Mouse (Mus musculus): Measurements from ENCODE around the gene Chd6.

Gene Chd6

DNA sequence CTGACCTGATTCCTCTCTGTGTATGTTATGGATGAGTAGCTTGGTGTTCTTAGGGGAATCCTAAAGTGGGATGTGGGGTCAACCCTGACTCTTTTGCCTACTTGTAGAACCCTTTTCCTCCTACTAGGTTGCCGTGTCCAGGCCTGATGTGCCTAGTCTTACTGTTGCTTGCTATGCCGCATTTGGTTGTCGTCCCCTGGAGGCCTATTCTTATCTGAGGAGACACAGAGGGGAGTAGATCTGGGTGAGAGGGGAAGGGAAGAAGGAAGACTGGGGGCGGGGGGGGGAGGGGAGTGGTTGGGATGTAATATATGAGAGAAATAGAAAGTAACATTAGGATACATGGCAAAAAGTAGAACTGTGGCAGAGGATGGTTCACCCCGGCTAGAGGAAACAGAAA is 33.3 kb downstream of the Chd6 start:
- WGBS: 67% methylated on average over 5 of the region's 5 CpGs

DNA sequence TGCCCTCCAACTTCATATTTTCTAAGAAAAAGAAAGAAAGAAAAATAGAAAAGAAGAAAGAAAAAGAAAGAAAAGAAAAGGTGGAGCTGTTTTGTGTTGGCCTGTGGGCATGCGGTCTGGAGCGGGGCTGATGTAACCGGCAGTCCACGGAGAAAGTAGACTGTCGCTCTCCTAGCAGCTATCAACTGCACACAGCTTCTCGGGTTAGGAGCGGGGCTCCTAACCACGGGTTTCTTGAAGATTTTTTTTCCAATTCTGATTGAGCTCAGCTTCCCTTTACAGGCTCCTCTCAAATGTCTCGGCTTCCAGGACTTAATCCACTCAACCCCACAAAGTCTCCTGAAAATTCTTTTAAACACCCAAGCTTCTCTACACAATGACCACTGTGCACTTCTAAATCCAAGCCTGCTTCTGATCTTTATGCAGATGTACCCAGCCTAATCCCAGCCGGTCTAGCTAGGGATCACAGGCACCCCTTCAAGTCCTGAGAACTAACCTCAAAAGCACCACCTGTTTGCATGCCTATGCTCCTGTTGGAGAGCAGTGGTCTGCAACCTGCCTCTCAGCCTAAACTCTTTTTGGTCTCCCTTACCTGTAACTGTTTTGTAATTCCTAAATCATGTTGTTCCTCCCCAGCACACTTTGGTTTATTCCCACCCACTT is 42.6 kb downstream of the Chd6 start:
- WGBS: 65% methylated on average over 10 of the region's 10 CpGs

- WGBS: 72% methylated on average over 2 of the region's 2 CpGs
Measured at GRCm38 (mm10) chr2:161065594-161065993, 43.3 kb downstream of the Chd6 start.

- WGBS: 82% methylated on average over 1 of the region's 1 CpGs
Measured at GRCm38 (mm10) chr2:161064836-161065235, 44.0 kb downstream of the Chd6 start.

DNA sequence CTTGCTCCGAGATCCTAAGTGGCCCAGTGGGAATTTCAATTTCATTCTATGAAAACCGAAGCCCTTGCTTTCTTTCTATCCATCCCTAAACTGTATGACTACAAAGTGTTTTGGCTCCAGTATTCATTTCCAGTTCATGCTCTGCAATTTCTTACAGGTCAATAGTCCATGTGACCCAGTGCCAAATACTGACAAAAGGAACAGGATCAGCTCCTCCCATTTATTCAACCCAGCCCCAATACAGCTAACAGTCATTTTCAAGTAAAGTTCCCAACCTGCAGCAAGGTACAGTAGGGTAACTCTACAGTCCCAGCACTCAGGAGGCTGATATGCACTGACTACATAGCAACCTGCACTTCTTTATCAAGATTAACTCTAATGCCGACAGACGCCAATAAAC is 50.0 kb downstream of the Chd6 start:
- 89% methylated on average over 4 of the region's 4 CpGs for WGBS

DNA sequence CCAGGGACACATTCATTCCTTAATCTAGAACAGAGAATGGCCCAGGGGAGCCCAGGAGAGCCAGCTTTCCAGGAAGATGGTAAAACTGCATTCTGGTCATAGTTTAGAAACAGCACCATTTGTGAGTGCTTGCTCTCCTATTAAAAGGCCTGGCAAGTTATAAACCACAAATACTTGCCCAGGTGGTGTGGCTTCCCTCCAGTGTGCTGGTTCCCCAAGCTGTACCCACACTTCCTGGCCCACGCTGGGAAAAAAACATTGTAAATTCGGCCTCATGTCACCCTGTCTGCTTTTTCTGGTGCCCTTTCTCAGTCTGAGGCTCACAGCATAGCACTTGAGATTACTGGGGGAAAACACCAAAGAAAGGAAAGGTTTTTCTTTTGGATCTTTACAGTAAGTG is 55.1 kb downstream of the Chd6 start:
- 23% methylated on average over 2 of the region's 2 CpGs for WGBS

DNA sequence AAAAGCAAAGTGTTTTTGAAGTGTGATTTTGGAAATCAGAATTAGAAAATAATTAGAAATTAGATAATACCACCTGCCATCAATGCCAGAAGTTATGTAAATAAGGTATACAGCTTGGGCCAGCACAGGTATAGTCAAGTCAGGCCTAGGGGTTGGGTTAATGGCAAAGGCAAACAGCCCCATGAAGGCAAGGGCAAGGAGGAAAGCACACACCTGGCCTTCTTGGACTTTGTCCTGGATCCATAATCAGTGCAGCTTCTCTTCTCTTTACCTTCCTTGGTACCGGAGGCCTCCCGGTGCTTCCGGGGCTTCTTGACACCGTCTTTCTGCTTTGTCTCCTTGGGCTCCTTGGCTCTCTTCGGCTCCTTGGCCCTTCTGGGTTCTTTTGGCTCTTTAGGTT is 56.7 kb downstream of the Chd6 start:
- 94% methylated on average over 5 of the region's 5 CpGs for WGBS

- 80% methylated on average over 6 of the region's 6 CpGs for WGBS
Measured at GRCm38 (mm10) chr2:161049426-161049825, 59.4 kb downstream of the Chd6 start.

GRCm38 (mm10) chr2:161044492-161045201 is 64.2 kb downstream of the Chd6 start:
- 26% methylated on average over 8 of the region's 8 CpGs for WGBS

DNA sequence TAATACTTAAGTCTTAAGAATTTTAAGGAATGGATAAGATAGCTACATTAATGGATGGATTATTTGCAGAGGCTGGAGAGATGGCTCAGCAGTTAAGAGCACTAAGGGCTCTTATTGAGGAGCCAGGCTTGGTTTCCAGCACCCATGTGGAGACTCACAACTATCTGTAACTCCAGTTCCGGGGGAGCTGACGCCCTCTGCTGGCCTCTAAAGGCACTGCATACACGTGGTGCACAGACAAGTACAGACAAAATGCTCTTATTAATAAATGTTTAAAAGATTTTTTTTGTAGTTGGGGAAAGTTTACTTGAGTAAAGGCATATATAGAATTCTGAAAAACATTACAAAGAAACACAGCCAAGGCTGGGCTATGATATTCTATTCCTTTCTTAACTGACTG is 66.0 kb downstream of the Chd6 start:
- 76% methylated on average over 3 of the region's 3 CpGs for WGBS

- WGBS: 64% methylated on average over 4 of the region's 4 CpGs
Measured at GRCm38 (mm10) chr2:161040743-161041142, 68.1 kb downstream of the Chd6 start.

DNA sequence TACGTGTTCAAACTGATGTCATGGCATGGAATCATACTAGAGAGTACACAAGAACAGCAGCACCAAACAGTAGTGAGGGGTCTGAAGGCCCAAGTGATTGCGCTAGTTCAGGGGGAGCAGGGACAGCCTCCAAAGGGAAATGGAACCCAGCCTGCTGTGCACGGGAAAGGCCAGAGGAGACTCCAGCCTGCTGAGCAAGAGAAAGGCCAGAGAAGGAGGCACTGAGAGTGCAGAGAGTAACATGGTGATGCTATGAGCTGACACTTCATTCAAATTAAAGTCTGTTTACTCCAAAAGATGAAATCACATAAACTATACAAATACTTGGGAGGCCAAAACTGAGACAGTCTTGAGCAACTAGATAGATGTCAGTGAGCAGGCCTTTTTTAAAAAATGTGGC is 71.1 kb downstream of the Chd6 start:
- WGBS: 88% methylated on average over 3 of the region's 3 CpGs

DNA sequence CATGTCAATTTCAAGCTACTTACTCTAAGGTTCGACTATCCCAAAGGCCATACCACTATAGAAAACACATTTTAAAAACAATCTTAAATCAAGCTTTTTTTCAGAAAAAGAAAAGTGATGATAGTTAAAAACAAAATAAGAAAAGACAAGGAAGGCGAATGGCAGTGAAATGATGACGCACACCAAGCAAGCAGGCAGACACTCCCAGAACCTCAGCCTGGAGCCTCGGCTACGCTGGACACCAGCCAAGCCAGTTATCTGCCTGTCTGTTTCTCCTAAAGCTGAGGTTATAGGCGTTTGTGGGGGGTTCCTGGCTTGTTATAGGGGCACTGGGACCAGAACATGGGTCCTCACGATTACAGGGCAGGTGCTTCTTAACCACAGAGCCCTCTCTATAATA is 76.5 kb downstream of the Chd6 start:
- WGBS: 65% methylated on average over 7 of the region's 7 CpGs

- WGBS: 56% methylated on average over 1 of the region's 1 CpGs
Measured at GRCm38 (mm10) chr2:161024606-161025005, 84.3 kb downstream of the Chd6 start.

DNA sequence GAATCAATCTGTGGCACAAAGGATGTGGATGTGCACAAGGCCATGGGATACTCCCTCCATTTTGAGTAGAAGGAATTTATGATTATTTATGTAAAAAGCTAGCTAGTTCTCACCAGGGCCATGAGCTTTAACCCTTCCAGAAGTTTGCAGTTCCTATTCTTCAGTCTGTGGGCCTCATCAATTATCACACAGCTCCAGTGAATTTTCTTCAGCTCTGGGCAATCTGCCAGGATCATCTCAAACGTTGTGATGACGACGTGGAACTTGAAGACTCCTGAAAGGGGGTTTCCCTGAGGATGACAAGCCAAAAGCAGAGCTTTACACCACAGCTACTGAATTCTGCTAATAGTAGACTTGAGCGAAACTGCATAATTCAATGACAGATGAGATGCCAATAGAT is 91.0 kb downstream of the Chd6 start:
- 36% methylated on average over 4 of the region's 4 CpGs for WGBS

- 55% methylated on average over 16 of the region's 16 CpGs for WGBS
Measured at GRCm38 (mm10) chr2:161012577-161013251, 96.2 kb downstream of the Chd6 start.

DNA sequence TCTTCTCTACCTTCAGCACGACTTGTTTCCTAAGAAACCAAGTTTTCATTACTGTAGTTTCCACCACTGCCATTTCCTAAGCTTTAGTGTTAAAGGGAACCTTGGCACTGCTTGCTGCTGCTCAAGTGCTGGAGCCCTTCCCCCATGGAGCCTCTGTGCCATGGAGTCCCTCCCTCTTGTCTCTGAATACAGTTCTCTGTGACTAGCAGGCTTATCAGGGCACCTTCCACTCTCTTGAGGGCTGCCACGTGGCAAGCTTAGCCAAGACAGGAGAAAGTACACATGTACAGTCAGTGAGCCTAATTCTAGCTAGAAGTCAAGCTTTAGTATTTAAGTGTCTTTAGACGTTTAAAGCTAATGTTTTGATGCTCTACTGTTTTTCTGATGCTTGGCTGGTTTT is 104.5 kb downstream of the Chd6 start:
- 52% methylated on average over 3 of the region's 3 CpGs for WGBS

DNA sequence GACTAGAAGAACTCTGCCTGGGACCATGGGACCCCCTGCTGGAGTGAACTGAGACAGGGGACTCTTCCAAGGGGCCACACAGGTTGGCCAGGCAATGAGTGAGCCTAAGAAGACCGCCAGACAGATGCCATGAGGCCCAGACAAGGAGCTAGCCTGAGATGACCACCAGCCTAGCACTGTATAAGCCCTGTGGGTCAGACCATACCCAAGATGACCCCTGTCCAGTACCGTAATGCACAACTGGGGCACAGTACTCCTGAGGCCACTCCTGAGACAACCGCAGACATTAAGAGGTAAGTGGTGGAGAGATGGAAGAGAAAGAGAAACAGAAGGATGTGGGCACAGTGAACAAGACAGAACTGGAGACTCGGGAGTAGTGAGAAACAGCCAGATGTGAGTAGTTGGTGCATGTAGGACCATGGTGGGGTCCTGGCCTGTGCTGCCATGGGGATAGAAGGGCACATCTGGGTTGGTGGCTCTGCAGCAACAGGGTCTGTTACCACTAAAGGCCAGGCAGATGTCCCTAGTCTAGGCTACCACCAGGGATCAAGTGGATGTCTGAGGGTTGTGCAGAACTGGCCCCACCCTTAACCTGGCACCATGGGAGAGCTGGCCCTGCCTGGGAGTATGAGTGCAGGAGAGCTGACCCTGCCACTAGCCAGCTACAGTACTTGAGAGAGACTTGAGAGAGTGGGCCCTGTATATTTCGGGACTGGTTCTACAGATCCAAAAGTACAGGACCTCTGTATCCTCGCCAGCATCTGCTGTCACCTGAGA is 111.7 kb downstream of the Chd6 start:
- 94% methylated on average over 6 of the region's 6 CpGs for WGBS

GRCm38 (mm10) chr2:160994181-160994580 is 114.7 kb downstream of the Chd6 start:
- 74% methylated on average over 1 of the region's 1 CpGs for WGBS

- 78% methylated on average over 3 of the region's 3 CpGs for WGBS
Measured at GRCm38 (mm10) chr2:160992465-160992864, 116.4 kb downstream of the Chd6 start.

DNA sequence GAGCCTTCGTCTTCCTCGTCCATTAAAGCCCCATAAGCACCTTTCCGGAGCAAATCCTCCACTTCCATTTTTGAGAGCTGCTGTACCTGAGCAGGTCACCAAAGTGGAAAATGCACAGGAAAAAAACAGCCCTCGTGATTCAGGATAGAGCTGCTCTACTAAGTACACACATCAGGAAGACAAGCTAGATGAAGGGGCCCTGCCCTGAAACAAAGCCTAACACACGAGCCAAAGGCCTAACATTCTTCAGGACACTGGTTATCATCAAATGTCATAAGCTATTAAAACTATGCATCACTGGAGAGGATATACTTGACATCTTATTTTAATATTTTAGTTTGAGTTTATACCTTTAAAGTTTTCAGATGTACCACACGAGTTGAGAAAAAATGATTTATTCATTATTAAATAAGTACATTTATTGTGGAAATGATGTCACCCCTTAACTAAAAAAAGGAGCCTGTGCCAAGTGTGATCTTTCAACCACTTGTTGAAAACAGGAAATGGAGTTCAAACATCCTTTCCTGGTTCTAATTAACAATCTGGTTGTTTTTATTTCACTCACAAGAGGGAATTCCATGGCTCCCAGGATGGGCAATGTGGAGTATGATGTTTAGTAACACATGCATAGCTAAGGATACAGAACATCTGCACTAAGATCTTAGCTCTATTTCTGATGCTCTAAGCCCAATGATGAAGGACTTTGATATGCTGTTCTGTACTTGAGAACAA is 118.4 kb downstream of the Chd6 start:
- WGBS: 77% methylated on average over 6 of the region's 6 CpGs

GRCm38 (mm10) chr2:160982636-160983035 is 126.2 kb downstream of the Chd6 start:
- WGBS: 42% methylated on average over 3 of the region's 3 CpGs

Data from cerebral cortex, adult 2 months (tissue).